Mouse (Mus musculus): ENCODE measurements around the gene E2f3. TPM values are rescaled to one million over a fixed set of nuclear protein-coding genes. Genes with fewer than 3 reads are reported as not detected.
A peak's percentile ranks its signal among the peaks of the same experiment; 100 is the strongest.

E2f3 gene
- total and polyA plus RNA-seq, 2 experiments = 1.7 to 1.9 TPM

DNA sequence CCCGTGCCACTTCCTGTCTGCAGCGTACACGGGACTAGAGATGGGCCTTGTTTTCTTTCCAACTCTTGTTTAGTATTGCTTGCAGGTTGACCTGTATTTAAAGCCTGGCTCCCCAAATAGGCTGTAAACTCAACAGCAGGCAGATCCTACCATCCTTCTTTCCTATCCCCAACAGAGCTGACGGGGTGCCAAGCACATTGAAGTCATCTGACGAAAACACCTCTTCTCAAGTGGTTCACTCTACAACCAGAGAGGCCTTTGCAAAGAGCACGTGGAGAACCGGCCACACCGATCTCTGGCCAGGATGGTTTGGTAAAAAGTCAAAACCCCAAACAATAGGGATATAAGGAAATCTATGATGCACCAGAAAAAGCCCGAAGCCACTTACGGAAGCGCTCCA, 8.5 kb downstream of the E2f3 start:
- Histone ChIP-seq H3K79me2 (ENCODE audit: control insufficient read depth, insufficient read depth, low read length) (peaks cover 19% of the 10 kb centered on the region; the same call in 1 of the 2 replicates), H3K27ac (replicated peaks; ENCODE audit: insufficient read depth, low read depth, low read length) (no peak overlapping the region), H3K4me3 (ENCODE audit: insufficient read depth, low read depth, low read length) (no peak overlapping the region), H3K27me3 (ENCODE audit: control insufficient read depth, insufficient read depth, low read length) (no peaks in the 10 kb centered on the region), H3K9ac (ENCODE audit: low read depth, low read length) (no peak overlapping the region), H3K4me1 (ENCODE audit: control insufficient read depth, insufficient read depth, low read length) (peaks cover 3% of the 10 kb centered on the region; the same call in 1 of the 2 replicates), H3K36me3 (ENCODE audit: control insufficient read depth, insufficient read depth, low read length) (no peaks in the 10 kb centered on the region)
- WGBS = 93% methylated on average over 11 of the region's 11 CpGs
- no peak for TF ChIP-seq CTCF (IDR thresholded peaks at IDR 0.05; ENCODE audit: low read depth, low read length)
- TF ChIP-seq POLR2A (IDR thresholded peaks at IDR 0.05; ENCODE audit: extremely low read depth, insufficient read depth, low read length) = no peak
- DNase-seq (ENCODE audit: extremely low read depth, low read depth, low spot score) = no peak

GRCm38 (mm10) chr13:29974066-29974465, 11.8 kb downstream of the E2f3 start:
- TF ChIP-seq POLR2A (IDR thresholded peaks at IDR 0.05; ENCODE audit: extremely low read depth, insufficient read depth, low read length) (no peak), CTCF (IDR thresholded peaks at IDR 0.05; ENCODE audit: low read depth, low read length) (peak; percentile 69)
- Histone ChIP-seq H3K27ac (replicated peaks; ENCODE audit: insufficient read depth, low read depth, low read length) (no peak overlapping the region), H3K4me3 (ENCODE audit: insufficient read depth, low read depth, low read length) (no peak overlapping the region), H3K4me1 (ENCODE audit: control insufficient read depth, insufficient read depth, low read length) (peaks cover 3% of the 10 kb centered on the region; the same call in 1 of the 2 replicates), H3K9ac (ENCODE audit: low read depth, low read length) (no peak overlapping the region), H3K27me3 (ENCODE audit: control insufficient read depth, insufficient read depth, low read length) (no peaks in the 10 kb centered on the region), H3K79me2 (ENCODE audit: control insufficient read depth, insufficient read depth, low read length) (peaks cover 41% of the 10 kb centered on the region; the same call in 1 of the 2 replicates), H3K36me3 (ENCODE audit: control insufficient read depth, insufficient read depth, low read length) (no peaks in the 10 kb centered on the region)
- WGBS = 71% methylated on average over 5 of the region's 5 CpGs
- DNase-seq (ENCODE audit: extremely low read depth, low read depth, low spot score) = peak; percentile 54

- WGBS = 72% methylated on average over 6 of the region's 6 CpGs
- peaks cover 45% of the 10 kb centered on the region; the same call in 1 of the 2 replicates for H3K79me2 ChIP-seq (ENCODE audit: control insufficient read depth, insufficient read depth, low read length)
- no peaks in the 10 kb centered on the region for H3K27me3 ChIP-seq (ENCODE audit: control insufficient read depth, insufficient read depth, low read length)
- no peak for TF ChIP-seq CTCF (IDR thresholded peaks at IDR 0.05; ENCODE audit: low read depth, low read length)
- TF ChIP-seq POLR2A (IDR thresholded peaks at IDR 0.05; ENCODE audit: extremely low read depth, insufficient read depth, low read length) = no peak
- no peaks in the 10 kb centered on the region for H3K36me3 ChIP-seq (ENCODE audit: control insufficient read depth, insufficient read depth, low read length)
- DNase-seq (ENCODE audit: extremely low read depth, low read depth, low spot score) = no peak
- H3K9ac ChIP-seq (ENCODE audit: low read depth, low read length) = no peak overlapping the region
- H3K4me3 ChIP-seq (ENCODE audit: insufficient read depth, low read depth, low read length) = no peak overlapping the region
- H3K27ac ChIP-seq (replicated peaks; ENCODE audit: insufficient read depth, low read depth, low read length) = no peak overlapping the region
- H3K4me1 ChIP-seq (ENCODE audit: control insufficient read depth, insufficient read depth, low read length) = no peaks in the 10 kb centered on the region
Measured at GRCm38 (mm10) chr13:29973610-29974009, 12.3 kb downstream of the E2f3 start.

DNA sequence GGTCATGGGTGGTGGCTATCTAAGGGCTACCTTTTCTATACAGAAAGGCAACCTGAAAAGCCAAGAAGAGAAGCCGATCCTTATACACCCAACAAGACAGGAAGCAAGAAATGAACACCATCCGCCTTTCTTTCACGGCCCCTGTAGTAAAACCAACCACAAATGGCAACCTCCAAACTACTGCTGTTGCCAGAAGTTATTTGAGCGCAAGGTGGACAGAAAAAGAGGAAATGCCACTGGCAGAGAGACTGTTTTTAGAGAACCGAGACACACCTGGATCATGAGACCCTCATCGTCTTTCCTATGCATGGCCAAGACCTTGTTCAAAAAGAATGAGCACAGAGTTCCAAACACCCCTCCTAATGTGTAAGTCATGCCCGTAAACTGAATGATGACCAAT, 15.5 kb downstream of the E2f3 start:
- H3K36me3 ChIP-seq (ENCODE audit: control insufficient read depth, insufficient read depth, low read length) = no peaks in the 10 kb centered on the region
- 95% methylated on average over 7 of the region's 7 CpGs for WGBS
- H3K4me1 ChIP-seq (ENCODE audit: control insufficient read depth, insufficient read depth, low read length) = no peaks in the 10 kb centered on the region
- DNase-seq (ENCODE audit: extremely low read depth, low read depth, low spot score) = no peak
- H3K9ac ChIP-seq (ENCODE audit: low read depth, low read length) = no peak overlapping the region
- no peak overlapping the region for H3K4me3 ChIP-seq (ENCODE audit: insufficient read depth, low read depth, low read length)
- no peaks in the 10 kb centered on the region for H3K27me3 ChIP-seq (ENCODE audit: control insufficient read depth, insufficient read depth, low read length)
- H3K27ac ChIP-seq (replicated peaks; ENCODE audit: insufficient read depth, low read depth, low read length) = no peak overlapping the region
- H3K79me2 ChIP-seq (ENCODE audit: control insufficient read depth, insufficient read depth, low read length) = peaks cover 52% of the 10 kb centered on the region
- TF ChIP-seq CTCF (IDR thresholded peaks at IDR 0.05; ENCODE audit: low read depth, low read length) = no peak
- no peak for TF ChIP-seq POLR2A (IDR thresholded peaks at IDR 0.05; ENCODE audit: extremely low read depth, insufficient read depth, low read length)

DNA sequence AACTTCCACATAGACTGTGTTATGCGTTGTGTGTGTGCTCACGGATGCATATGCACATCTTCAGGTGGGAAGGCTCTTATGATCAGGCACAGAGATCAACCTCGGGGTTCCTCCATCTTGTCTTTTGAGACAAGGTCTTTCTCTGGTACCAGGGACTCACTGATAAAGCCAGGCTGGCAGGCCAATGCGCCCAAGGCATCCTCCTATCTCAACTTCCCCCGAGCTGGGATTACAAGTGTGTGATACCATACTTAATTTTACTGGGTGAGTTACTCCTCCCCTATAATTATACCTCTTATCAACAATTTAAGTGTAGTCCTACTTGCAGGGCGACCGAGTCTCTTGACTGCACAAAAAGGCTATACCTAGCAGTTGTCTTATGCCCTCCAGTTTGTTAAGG, 17.2 kb downstream of the E2f3 start:
- H3K27me3 ChIP-seq (ENCODE audit: control insufficient read depth, insufficient read depth, low read length) = no peaks in the 10 kb centered on the region
- H3K36me3 ChIP-seq (ENCODE audit: control insufficient read depth, insufficient read depth, low read length) = no peaks in the 10 kb centered on the region
- H3K79me2 ChIP-seq (ENCODE audit: control insufficient read depth, insufficient read depth, low read length) = peaks cover 47% of the 10 kb centered on the region
- no peaks in the 10 kb centered on the region for H3K4me1 ChIP-seq (ENCODE audit: control insufficient read depth, insufficient read depth, low read length)
- no peak overlapping the region for H3K27ac ChIP-seq (replicated peaks; ENCODE audit: insufficient read depth, low read depth, low read length)
- WGBS = 93% methylated on average over 7 of the region's 7 CpGs
- no peak overlapping the region for H3K9ac ChIP-seq (ENCODE audit: low read depth, low read length)
- no peak for DNase-seq (ENCODE audit: extremely low read depth, low read depth, low spot score)
- no peak overlapping the region for H3K4me3 ChIP-seq (ENCODE audit: insufficient read depth, low read depth, low read length)
- TF ChIP-seq CTCF (IDR thresholded peaks at IDR 0.05; ENCODE audit: low read depth, low read length) (no peak), POLR2A (IDR thresholded peaks at IDR 0.05; ENCODE audit: extremely low read depth, insufficient read depth, low read length) (no peak)

GRCm38 (mm10) chr13:29967367-29967766, 18.5 kb downstream of the E2f3 start:
- no peak for TF ChIP-seq CTCF (IDR thresholded peaks at IDR 0.05; ENCODE audit: low read depth, low read length)
- no peak for TF ChIP-seq POLR2A (IDR thresholded peaks at IDR 0.05; ENCODE audit: extremely low read depth, insufficient read depth, low read length)
- Histone ChIP-seq H3K4me3 (ENCODE audit: insufficient read depth, low read depth, low read length) (no peak overlapping the region), H3K4me1 (ENCODE audit: control insufficient read depth, insufficient read depth, low read length) (no peaks in the 10 kb centered on the region), H3K27ac (replicated peaks; ENCODE audit: insufficient read depth, low read depth, low read length) (no peak overlapping the region), H3K27me3 (ENCODE audit: control insufficient read depth, insufficient read depth, low read length) (no peaks in the 10 kb centered on the region), H3K36me3 (ENCODE audit: control insufficient read depth, insufficient read depth, low read length) (no peaks in the 10 kb centered on the region), H3K9ac (ENCODE audit: low read depth, low read length) (no peak overlapping the region), H3K79me2 (ENCODE audit: control insufficient read depth, insufficient read depth, low read length) (peaks cover 44% of the 10 kb centered on the region)
- no peak for DNase-seq (ENCODE audit: extremely low read depth, low read depth, low spot score)
- WGBS = 89% methylated on average over 5 of the region's 5 CpGs
